Mouse (Mus musculus): ENCODE results near the gene Arhgef18.

GRCm38 (mm10) chr8:3500235-3501090, 107.7 kb downstream of the Arhgef18 start, which contains the start of gene Mcoln1:
- TF ChIP-seq CTCF (IDR thresholded peaks at IDR 0.05; ENCODE audit: low read depth) (peak; percentile 30; the same call in 1 of the 2 replicates), EP300 (optimal IDR thresholded peaks at IDR 0.05) (no peak)
